Mouse (Mus musculus): ENCODE data around the gene Rabggta. TPM values are rescaled to one million over a fixed set of nuclear protein-coding genes. Genes with fewer than 3 reads are reported as not detected.
A peak's percentile ranks its signal among the peaks of the same experiment; 100 is the strongest.

Rabggta gene
- total RNA-seq, 2 experiments from 2014 or later: 8.2 to 9.3 TPM

- intact Hi-C loops (cut with DNase I; ENCODE audit: low total_unique reads): no loop called here
- DNase-seq: no peak
These were observed 12.6 kb downstream of the Rabggta start for GRCm38 (mm10) chr14:55709509-55709908.

GRCm38 (mm10) chr14:55707397-55707796, 14.7 kb downstream of the Rabggta start:
- intact Hi-C loops (cut with DNase I; ENCODE audit: low total_unique reads): no loop called here
- no peak for DNase-seq

- DNase-seq: no peak
- intact Hi-C loops (cut with DNase I; ENCODE audit: low total_unique reads): no loop called here
These were observed 15.9 kb downstream of the Rabggta start for GRCm38 (mm10) chr14:55706051-55706600.

- intact Hi-C loops (cut with DNase I; ENCODE audit: low total_unique reads): no loop called here
These were observed 19.3 kb downstream of the Rabggta start for GRCm38 (mm10) chr14:55702761-55703160.

GRCm38 (mm10) chr14:55701131-55701530, 20.9 kb downstream of the Rabggta start:
- DNase-seq: no peak
- intact Hi-C loops (cut with DNase I; ENCODE audit: low total_unique reads): no loop called here

More at GRCm38 (mm10) chr14:55702761-55703160, 19.3 kb downstream of the Rabggta start:
- no peak for DNase-seq

GRCm38 (mm10) chr14:55697226-55697625, 24.8 kb downstream of the Rabggta start:
- DNase-seq: no peak
- intact Hi-C loops (cut with DNase I; ENCODE audit: low total_unique reads): no loop called here

GRCm38 (mm10) chr14:55689433-55689832, 32.6 kb downstream of the Rabggta start:
- intact Hi-C loops (cut with DNase I; ENCODE audit: low total_unique reads): no loop called here
- DNase-seq: no peak

GRCm38 (mm10) chr14:55682118-55682493, 40.0 kb downstream of the Rabggta start:
- no peak for DNase-seq
- intact Hi-C loops (cut with DNase I; ENCODE audit: low total_unique reads): loop anchor here (5.0 kb wide), 1 partner anchor 60 kb away; no protein-coding TSS in a partner anchor

GRCm38 (mm10) chr14:55681160-55682117, 40.6 kb downstream of the Rabggta start, which contains the start of gene Tinf2:
Tinf2 (minus strand) TSS chr14:55681820.
- DNase-seq: peak; percentile 89
- intact Hi-C loops (cut with DNase I; ENCODE audit: low total_unique reads): loop anchor here (5.0 kb wide), 1 partner anchor 61 kb away; no protein-coding TSS in a partner anchor

- intact Hi-C loops (cut with DNase I; ENCODE audit: low total_unique reads): no loop called here
- no peak for DNase-seq
These were observed 44.4 kb downstream of the Rabggta start for GRCm38 (mm10) chr14:55677615-55678014.

GRCm38 (mm10) chr14:55672741-55673060, 49.4 kb downstream of the Rabggta start:
- DNase-seq: no peak
- intact Hi-C loops (cut with DNase I; ENCODE audit: low total_unique reads): no loop called here

- peak; percentile 87 for DNase-seq
- intact Hi-C loops (cut with DNase I; ENCODE audit: low total_unique reads): no loop called here
These were observed 50.0 kb downstream of the Rabggta start, which contains the start of the genes Gmpr2 and Nedd8 for GRCm38 (mm10) chr14:55671833-55672740. Gmpr2 (plus strand) TSS chr14:55671941. Nedd8 (minus strand) TSS chr14:55672124.

- no peak for DNase-seq
- intact Hi-C loops (cut with DNase I; ENCODE audit: low total_unique reads): no loop called here
These were observed 50.6 kb downstream of the Rabggta start for GRCm38 (mm10) chr14:55671486-55671832.

Other genes starting within 250 kb of the Rabggta start
- gene Dhrs4, start 243.5 kb downstream of the Rabggta start, total RNA-seq (2021): 10 to 100 TPM; 30.5 to 40.5 TPM
- 1 to 10 TPM in 1 of 2 experiments, under 1 TPM in 1; 0.74 to 1.3 TPM for gene Carmil3, start 231.6 kb downstream of the Rabggta start, total RNA-seq (2021)
- gene Cpne6, start 211.8 kb downstream of the Rabggta start, total RNA-seq (2021): under 1 TPM in 1 of 2 experiments, not detected in 1; 0.16 TPM
- not detected for gene Nrl, start 197.3 kb downstream of the Rabggta start, total RNA-seq (2021)
- 10 to 100 TPM; 11.5 to 13.8 TPM for gene Pck2, start 182.0 kb downstream of the Rabggta start, total RNA-seq (2021)
- gene Dcaf11, start 162.3 kb downstream of the Rabggta start, total RNA-seq (2021): 10 to 100 TPM; 76.5 to 87.8 TPM
- gene A730061H03Rik, start 161.9 kb downstream of the Rabggta start, total RNA-seq (2021): not detected
- 100 to 1,000 TPM; 415 to 455 TPM for gene Fitm1, start 146.6 kb downstream of the Rabggta start, total RNA-seq (2021)
- gene Psme1, start 144.1 kb downstream of the Rabggta start, total RNA-seq (2021): 10 to 100 TPM; 48.3 to 49.7 TPM
- gene Emc9, start 137.0 kb downstream of the Rabggta start, total RNA-seq (2021): 10 to 100 TPM; 38.6 to 39.4 TPM
- gene Psme2, start 131.2 kb downstream of the Rabggta start, total RNA-seq (2021): 10 to 100 TPM; 57.5 to 63.2 TPM
- gene Rnf31, start 130.6 kb downstream of the Rabggta start, total RNA-seq (2021): 10 to 100 TPM in 1 of 2 experiments, 1 to 10 TPM in 1; 9.4 to 11.7 TPM
- gene Irf9, start 118.7 kb downstream of the Rabggta start, total RNA-seq (2021): 1 to 10 TPM; 3.9 to 4.8 TPM
- under 1 TPM; 0.53 to 0.72 TPM for gene Rec8, start 104.2 kb downstream of the Rabggta start, total RNA-seq (2021)
- 10 to 100 TPM; 52.5 to 62.0 TPM for gene Ipo4, start 86.3 kb downstream of the Rabggta start, total RNA-seq (2021)
- under 1 TPM; 0.27 to 0.96 TPM for gene Gm49378, start 84.4 kb downstream of the Rabggta start, total RNA-seq (2021)
- 10 to 100 TPM; 21.5 TPM for gene Tm9sf1, start 78.5 kb downstream of the Rabggta start, total RNA-seq (2021)
- gene Tssk4, start 72.1 kb downstream of the Rabggta start, total RNA-seq (2021): under 1 TPM; 0.12 to 0.49 TPM
- 10 to 100 TPM; 17.8 to 19.7 TPM for gene Mdp1, start 61.8 kb downstream of the Rabggta start, total RNA-seq (2021)
- gene Gmpr2, start 50.3 kb downstream of the Rabggta start, total RNA-seq (2021): 1 to 10 TPM; 4.0 to 4.3 TPM
- 100 to 1,000 TPM; 200 to 201 TPM for gene Nedd8, start 50.1 kb downstream of the Rabggta start, total RNA-seq (2021)
- gene Tinf2, start 40.4 kb downstream of the Rabggta start, total RNA-seq (2021): 10 to 100 TPM; 10.3 to 11.2 TPM
- under 1 TPM; 0.16 to 0.35 TPM for gene Tgm1, start 8.3 kb downstream of the Rabggta start, total RNA-seq (2021)
- 10 to 100 TPM; 28.5 to 30.2 TPM for gene Dhrs1, start 23.4 kb upstream of the Rabggta start, total RNA-seq (2021)
- gene Nop9, start 23.4 kb upstream of the Rabggta start, total RNA-seq (2021): 10 to 100 TPM; 12.1 to 13.9 TPM
- gene Cideb, start 36.2 kb upstream of the Rabggta start, total RNA-seq (2021): not detected
- under 1 TPM in 1 of 2 experiments, not detected in 1; 0.12 TPM for gene Ltb4r2, start 39.2 kb upstream of the Rabggta start, total RNA-seq (2021)
- under 1 TPM; 0.22 to 0.39 TPM for gene Ltb4r1, start 43.7 kb upstream of the Rabggta start, total RNA-seq (2021)
- gene Adcy4, start 61.8 kb upstream of the Rabggta start, total RNA-seq (2021): 1 to 10 TPM; 7.1 to 8.6 TPM
- 1 to 10 TPM; 2.4 to 2.6 TPM for gene Ripk3, start 66.6 kb upstream of the Rabggta start, total RNA-seq (2021)
- gene Nfatc4, start 100.9 kb upstream of the Rabggta start, total RNA-seq (2021): 1 to 10 TPM; 7.4 to 7.5 TPM
- 1 to 10 TPM; 7.2 to 7.5 TPM for gene Nynrin, start 131.7 kb upstream of the Rabggta start, total RNA-seq (2021)
- under 1 TPM; 0.11 to 0.12 TPM for gene Cbln3, start 162.1 kb upstream of the Rabggta start, total RNA-seq (2021)
- 1 to 10 TPM; 7.1 to 8.2 TPM for gene Khnyn, start 162.7 kb upstream of the Rabggta start, total RNA-seq (2021)
- 10 to 100 TPM; 82.6 to 85.7 TPM for gene Sdr39u1, start 178.0 kb upstream of the Rabggta start, total RNA-seq (2021)
- 1 to 10 TPM; 7.6 to 9.9 TPM for gene Cma1, start 222.4 kb upstream of the Rabggta start, total RNA-seq (2021)
- under 1 TPM in 1 of 2 experiments, not detected in 1; 0.57 TPM for gene Cma2, start 228.7 kb upstream of the Rabggta start, total RNA-seq (2021)

Measured in gastrocnemius, postnatal 14 days (tissue).